Mouse (Mus musculus): Measurements from ENCODE around the gene Snx29. TPM values are rescaled to one million over a fixed set of nuclear protein-coding genes. Genes with fewer than 3 reads are reported as not detected.

The Snx29 gene
- polyA plus RNA-seq, 1 experiment from 2014 or later, result 12.1 TPM

DNA sequence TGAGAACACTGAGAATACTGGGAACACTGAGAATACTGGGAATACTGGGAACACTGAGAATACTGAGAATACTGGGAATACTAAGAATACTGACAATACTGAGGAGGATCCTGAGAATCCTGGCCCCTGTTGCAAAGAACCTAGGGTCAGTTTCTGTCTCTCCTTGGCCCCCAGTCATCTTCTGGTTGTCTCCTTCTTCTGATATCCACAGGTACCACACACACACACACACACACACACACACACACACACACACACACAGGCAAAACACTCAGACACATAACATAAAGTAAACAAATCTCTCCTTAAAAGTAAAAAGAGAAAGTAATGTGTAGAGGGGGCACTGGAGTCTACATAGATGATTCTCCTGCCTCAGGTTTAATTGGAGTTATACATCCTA lies 365.1 kb downstream of the Snx29 start:
- no peaks in the 10 kb centered on the region for H3K9me3 ChIP-seq
- H3K4me1 ChIP-seq, result no peaks in the 10 kb centered on the region
- no peak for DNase-seq (ENCODE audit: low spot score)
- no peak overlapping the region for H3K4me3 ChIP-seq
- no peak overlapping the region for H3K27ac ChIP-seq (replicated peaks)
- no peaks in the 10 kb centered on the region for H3K36me3 ChIP-seq (replicated peaks)
- no peaks in the 10 kb centered on the region for H3K27me3 ChIP-seq (replicated peaks; ENCODE audit: low read depth, poor library complexity, severe bottlenecking)

DNA sequence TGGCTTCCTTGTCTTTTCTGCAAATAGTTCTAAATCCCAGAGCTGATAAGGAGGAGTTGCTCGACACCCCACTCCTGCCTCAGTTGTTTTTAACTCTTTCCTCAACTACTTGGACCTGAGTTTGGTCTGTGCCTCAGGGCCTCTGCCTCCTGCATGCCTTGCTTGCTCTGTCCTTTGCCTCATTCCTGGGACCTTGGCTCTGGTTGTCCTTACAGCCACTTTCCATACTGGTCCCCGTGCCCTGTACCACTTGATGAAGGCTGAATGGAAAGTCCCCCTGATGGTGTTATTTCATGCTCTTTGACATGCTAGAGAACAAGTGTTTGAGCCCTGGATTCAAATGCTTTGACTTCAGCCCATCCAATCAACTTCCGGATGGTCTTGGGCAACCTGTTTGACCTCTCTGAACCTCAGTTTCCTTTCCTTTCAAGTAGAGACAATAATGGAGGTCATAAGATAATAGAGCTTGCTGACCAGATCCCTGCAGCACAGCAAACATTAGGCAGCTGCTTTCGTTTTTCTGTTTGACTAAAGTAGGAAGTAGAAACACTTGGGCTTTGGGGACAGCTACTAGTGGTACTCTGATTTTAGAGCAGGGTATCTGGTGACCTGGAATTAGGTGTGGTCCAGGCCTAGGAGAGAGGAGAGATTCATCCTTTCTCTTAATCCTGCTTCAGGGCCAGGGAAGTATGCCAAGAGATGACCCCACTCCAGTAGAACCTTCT lies 365.7 kb downstream of the Snx29 start:
- no peaks in the 10 kb centered on the region for H3K36me3 ChIP-seq (replicated peaks)
- no peak overlapping the region for H3K27ac ChIP-seq (replicated peaks)
- no peak overlapping the region for H3K4me3 ChIP-seq
- DNase-seq (ENCODE audit: low spot score), result no peak
- H3K27me3 ChIP-seq (replicated peaks; ENCODE audit: low read depth, poor library complexity, severe bottlenecking), result no peaks in the 10 kb centered on the region
- H3K9me3 ChIP-seq, result no peaks in the 10 kb centered on the region
- 67% methylated on average over 4 of the region's 4 CpGs for WGBS
- H3K4me1 ChIP-seq, result no peaks in the 10 kb centered on the region

DNA sequence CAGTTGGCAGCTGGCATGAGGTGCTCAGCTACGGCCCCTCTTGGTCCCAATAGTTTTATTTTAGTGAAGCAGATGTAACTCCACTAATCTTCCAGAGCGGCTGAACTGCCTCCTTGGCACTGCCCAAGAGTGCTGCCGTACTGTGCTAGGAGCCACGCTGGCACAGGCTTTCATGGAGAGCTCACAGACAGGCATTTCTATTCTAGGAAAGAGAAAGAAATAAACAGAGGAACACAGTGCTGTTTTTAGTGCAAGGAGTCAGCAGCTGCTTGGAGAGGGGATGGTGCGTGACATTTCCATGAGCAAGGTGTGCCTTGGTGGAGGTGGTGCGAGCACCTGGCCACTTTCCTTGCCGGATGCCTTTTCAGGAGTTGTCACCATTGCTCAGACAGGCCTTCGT lies 367.4 kb downstream of the Snx29 start:
- H3K27ac ChIP-seq (replicated peaks), result no peak overlapping the region
- 90% methylated on average over 8 of the region's 8 CpGs for WGBS
- DNase-seq (ENCODE audit: low spot score), result no peak
- H3K4me1 ChIP-seq, result no peaks in the 10 kb centered on the region
- no peak overlapping the region for H3K4me3 ChIP-seq
- no peaks in the 10 kb centered on the region for H3K9me3 ChIP-seq
- H3K27me3 ChIP-seq (replicated peaks; ENCODE audit: low read depth, poor library complexity, severe bottlenecking), result no peaks in the 10 kb centered on the region
- H3K36me3 ChIP-seq (replicated peaks), result no peaks in the 10 kb centered on the region

DNA sequence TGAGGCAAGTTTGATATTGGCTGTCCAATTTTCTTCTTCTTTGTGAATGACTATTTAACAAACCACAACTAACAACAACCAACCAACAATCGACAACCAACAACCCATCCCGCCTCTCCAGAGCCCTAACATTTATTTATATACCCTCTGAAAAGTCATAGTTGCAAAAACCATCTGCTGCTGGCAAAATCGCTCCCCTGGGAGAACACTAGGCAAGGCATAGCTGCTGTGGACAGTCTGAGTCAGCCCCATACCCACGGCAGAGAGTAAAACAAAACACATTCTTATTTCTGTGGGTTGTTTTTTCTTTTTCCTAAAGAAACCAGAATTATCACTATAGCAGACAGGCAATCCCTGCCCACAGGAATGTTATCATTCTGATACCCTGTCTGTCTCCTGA lies 368.0 kb downstream of the Snx29 start:
- WGBS, result 75% methylated on average over 4 of the region's 4 CpGs
- H3K4me3 ChIP-seq, result no peak overlapping the region
- H3K4me1 ChIP-seq, result no peaks in the 10 kb centered on the region
- no peaks in the 10 kb centered on the region for H3K36me3 ChIP-seq (replicated peaks)
- no peak overlapping the region for H3K27ac ChIP-seq (replicated peaks)
- DNase-seq (ENCODE audit: low spot score), result no peak
- no peaks in the 10 kb centered on the region for H3K9me3 ChIP-seq
- no peaks in the 10 kb centered on the region for H3K27me3 ChIP-seq (replicated peaks; ENCODE audit: low read depth, poor library complexity, severe bottlenecking)

DNA sequence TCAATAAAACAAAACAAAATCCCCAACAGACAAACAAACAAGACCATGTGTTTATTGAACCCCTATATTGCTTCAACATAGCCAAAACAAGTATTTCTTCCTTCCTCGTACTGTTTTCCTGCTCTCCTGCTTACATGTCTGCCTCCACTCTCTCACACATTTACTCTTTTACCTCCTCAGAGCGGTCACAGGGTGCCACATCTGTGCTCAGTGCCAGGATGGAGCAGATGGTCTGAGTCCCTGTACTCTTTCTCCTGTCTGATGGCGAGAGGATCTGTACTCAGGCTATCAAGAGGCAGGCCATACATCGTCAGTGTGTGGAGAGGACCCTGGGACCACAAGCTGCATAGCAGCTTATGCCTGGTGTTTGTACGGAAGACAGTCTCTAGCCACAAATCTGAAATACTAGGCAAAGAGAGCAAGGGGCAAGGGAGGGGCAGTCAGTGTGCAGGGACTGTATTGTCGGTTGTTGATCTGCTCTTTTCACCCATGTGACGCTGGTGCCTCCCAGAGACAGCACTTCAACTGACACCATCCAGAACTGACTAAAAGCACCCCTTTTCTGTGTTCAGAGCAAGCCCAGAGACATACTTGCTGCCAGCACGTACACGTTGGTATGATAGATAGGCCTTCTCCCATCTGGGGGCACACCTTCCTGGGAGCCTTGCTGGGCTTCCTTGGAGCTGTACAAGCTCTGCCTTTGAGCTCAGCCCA lies 368.9 kb downstream of the Snx29 start:
- no peak overlapping the region for H3K4me3 ChIP-seq
- H3K27ac ChIP-seq (replicated peaks), result no peak overlapping the region
- no peaks in the 10 kb centered on the region for H3K36me3 ChIP-seq (replicated peaks)
- no peaks in the 10 kb centered on the region for H3K9me3 ChIP-seq
- no peaks in the 10 kb centered on the region for H3K27me3 ChIP-seq (replicated peaks; ENCODE audit: low read depth, poor library complexity, severe bottlenecking)
- no peaks in the 10 kb centered on the region for H3K4me1 ChIP-seq
- WGBS, result 79% methylated on average over 9 of the region's 9 CpGs
- no peak for DNase-seq (ENCODE audit: low spot score)

DNA sequence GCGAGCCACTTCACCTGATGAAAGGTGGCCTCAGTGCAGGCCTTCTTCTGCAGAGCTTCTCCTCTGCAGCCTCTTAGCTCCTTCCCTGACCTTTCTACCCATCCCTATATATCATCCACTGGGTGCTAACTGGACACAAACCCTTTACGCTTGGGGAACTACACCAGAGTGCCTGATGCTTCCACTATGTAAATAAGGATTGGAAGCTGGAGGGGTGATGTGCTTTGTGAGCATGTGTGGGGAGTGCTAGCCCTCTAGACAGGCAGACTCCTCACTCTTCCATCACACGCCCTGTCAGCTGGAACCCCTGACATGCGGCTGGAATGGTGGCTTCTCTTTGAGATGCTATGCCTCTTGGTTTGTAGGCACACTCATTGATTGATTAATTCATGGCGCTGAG lies 370.0 kb downstream of the Snx29 start:
- 81% methylated on average over 5 of the region's 5 CpGs for WGBS
- no peak for DNase-seq (ENCODE audit: low spot score)
- Histone ChIP-seq H3K36me3 (replicated peaks) (no peaks in the 10 kb centered on the region), H3K4me3 (no peak overlapping the region), H3K27me3 (replicated peaks; ENCODE audit: low read depth, poor library complexity, severe bottlenecking) (no peaks in the 10 kb centered on the region), H3K27ac (replicated peaks) (no peak overlapping the region), H3K9me3 (no peaks in the 10 kb centered on the region), H3K4me1 (no peaks in the 10 kb centered on the region)

DNA sequence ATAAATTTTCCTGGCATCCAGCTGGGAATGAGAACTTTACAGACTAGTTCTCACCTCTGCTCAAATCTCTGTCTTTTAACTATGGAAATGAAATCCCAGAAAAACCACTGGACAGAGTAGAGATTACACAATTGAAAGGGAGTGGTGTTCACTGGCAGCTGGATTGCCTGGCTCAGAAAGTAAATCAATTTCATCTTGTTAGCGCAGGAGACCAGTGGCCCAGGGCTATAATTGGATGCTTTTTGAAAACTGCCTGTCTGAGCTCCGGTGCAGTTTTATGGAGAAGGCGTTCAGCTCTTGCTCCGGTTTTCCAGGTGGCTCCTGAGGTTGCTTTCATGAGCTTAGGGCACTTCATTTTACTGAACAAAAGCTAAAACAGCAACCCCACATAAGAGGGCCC lies 371.7 kb downstream of the Snx29 start:
- no peaks in the 10 kb centered on the region for H3K27me3 ChIP-seq (replicated peaks; ENCODE audit: low read depth, poor library complexity, severe bottlenecking)
- H3K9me3 ChIP-seq, result no peaks in the 10 kb centered on the region
- H3K4me3 ChIP-seq, result no peak overlapping the region
- no peak overlapping the region for H3K27ac ChIP-seq (replicated peaks)
- WGBS, result 67% methylated on average over 4 of the region's 4 CpGs
- no peak for DNase-seq (ENCODE audit: low spot score)
- H3K36me3 ChIP-seq (replicated peaks), result no peaks in the 10 kb centered on the region
- H3K4me1 ChIP-seq, result no peaks in the 10 kb centered on the region

DNA sequence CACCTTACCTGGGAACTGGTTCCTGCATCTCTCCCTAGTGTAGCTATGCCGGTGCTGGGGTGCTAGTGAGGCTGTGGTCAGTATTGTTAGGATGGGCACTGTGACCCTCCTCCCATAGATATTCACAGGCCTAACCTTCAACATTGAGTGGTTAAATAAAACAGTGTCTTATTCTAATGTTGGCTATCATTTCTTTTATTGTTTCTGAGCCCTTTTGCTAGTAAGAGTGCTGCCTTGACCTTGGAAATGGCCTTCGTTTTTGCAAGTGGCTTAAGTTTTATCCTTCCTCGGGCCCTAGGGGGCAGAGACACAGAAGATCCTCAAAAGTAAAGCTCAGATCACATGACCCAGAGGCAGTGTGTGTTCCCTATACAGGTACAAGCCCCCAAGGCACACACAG lies 374.1 kb downstream of the Snx29 start:
- Histone ChIP-seq H3K4me3 (no peak overlapping the region), H3K27me3 (replicated peaks; ENCODE audit: low read depth, poor library complexity, severe bottlenecking) (no peaks in the 10 kb centered on the region), H3K27ac (replicated peaks) (no peak overlapping the region), H3K36me3 (replicated peaks) (no peaks in the 10 kb centered on the region), H3K4me1 (no peaks in the 10 kb centered on the region), H3K9me3 (no peaks in the 10 kb centered on the region)
- DNase-seq (ENCODE audit: low spot score), result no peak
- WGBS, result 82% methylated on average over 3 of the region's 3 CpGs

DNA sequence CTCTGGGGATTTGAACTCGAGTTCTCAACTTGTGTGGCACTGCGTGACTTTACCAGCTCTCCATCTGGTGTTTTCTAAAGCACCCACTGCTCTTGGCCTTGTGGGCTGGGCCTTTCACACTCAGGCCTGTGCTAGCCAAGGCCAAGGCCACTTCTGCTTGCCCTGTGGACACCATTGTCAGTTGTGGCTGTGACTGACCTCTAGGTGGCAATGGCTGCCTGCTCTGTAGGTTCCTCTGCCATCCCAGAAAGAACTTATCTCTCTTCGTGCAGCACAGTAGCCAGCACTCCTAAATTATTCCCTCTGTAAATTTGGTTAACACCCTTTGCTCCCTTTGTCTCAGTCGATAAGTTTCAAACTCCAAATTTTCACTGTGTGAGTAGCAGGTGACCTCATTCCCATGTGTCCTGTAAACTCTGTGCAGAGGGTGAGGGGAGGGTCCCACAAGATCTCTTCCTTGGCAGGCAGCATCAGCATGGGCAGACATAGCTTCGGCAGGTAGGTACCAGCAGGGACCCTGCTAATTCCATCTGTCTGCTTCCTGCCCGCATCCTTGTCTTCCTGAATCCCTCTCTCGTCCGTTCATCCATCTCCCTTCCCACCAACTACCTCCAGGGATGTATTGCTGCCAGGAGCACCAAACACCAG lies 375.1 kb downstream of the Snx29 start:
- DNase-seq (ENCODE audit: low spot score), result peak; percentile 42
- H3K36me3 ChIP-seq (replicated peaks), result no peaks in the 10 kb centered on the region
- WGBS, result 76% methylated on average over 8 of the region's 8 CpGs
- H3K27ac ChIP-seq (replicated peaks), result no peak overlapping the region
- H3K4me3 ChIP-seq, result no peak overlapping the region
- H3K4me1 ChIP-seq, result no peaks in the 10 kb centered on the region
- H3K27me3 ChIP-seq (replicated peaks; ENCODE audit: low read depth, poor library complexity, severe bottlenecking), result no peaks in the 10 kb centered on the region
- no peaks in the 10 kb centered on the region for H3K9me3 ChIP-seq

DNA sequence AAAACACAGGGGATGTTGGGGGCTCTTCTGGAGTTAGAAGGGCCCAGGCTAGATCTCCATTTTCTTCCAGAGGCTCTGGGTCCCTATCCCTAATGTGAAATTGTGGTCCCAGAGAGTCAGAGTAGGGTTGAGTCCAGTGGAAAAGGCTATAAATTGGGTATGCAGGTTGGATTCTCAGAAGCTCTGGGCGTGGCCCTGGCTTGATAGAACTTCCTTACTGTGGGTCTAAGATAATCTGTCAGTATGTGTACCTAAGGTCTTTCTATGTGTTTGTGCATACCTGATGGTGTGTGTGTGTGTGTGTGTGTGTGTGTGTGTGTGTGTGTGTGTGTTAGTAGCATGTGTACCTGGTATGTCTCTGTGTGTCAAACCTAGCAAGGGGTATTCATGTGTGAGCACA lies 378.9 kb downstream of the Snx29 start:
- Histone ChIP-seq H3K4me3 (no peak overlapping the region), H3K9me3 (no peaks in the 10 kb centered on the region), H3K4me1 (no peaks in the 10 kb centered on the region), H3K27ac (replicated peaks) (no peak overlapping the region), H3K36me3 (replicated peaks) (no peaks in the 10 kb centered on the region), H3K27me3 (replicated peaks; ENCODE audit: low read depth, poor library complexity, severe bottlenecking) (no peaks in the 10 kb centered on the region)
- no peak for DNase-seq (ENCODE audit: low spot score)
- 83% methylated on average over 1 of the region's 1 CpGs for WGBS

DNA sequence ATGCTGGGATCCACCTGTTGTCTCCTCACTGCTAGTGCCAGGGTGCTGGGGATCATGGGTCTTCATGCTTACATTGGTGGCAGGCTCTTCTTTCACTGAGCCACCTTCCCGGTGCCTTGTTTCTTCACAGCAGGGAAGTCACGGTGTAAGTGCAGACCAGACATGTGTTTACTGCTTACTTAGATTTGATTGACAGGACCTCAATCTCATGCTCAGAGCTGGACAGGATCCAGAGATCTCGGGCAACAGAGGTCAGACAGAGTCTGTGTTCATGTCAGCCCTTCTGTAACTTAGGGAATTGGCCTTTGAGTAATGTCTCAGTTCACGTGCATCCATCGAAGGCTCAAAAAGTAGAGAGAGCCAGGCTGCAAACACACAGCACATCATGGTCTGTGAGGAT lies 381.4 kb downstream of the Snx29 start:
- DNase-seq (ENCODE audit: low spot score), result no peak
- Histone ChIP-seq H3K36me3 (replicated peaks) (no peaks in the 10 kb centered on the region), H3K4me1 (no peaks in the 10 kb centered on the region), H3K9me3 (no peaks in the 10 kb centered on the region), H3K27ac (replicated peaks) (no peak overlapping the region), H3K4me3 (no peak overlapping the region), H3K27me3 (replicated peaks; ENCODE audit: low read depth, poor library complexity, severe bottlenecking) (no peaks in the 10 kb centered on the region)
- 73% methylated on average over 5 of the region's 5 CpGs for WGBS

DNA sequence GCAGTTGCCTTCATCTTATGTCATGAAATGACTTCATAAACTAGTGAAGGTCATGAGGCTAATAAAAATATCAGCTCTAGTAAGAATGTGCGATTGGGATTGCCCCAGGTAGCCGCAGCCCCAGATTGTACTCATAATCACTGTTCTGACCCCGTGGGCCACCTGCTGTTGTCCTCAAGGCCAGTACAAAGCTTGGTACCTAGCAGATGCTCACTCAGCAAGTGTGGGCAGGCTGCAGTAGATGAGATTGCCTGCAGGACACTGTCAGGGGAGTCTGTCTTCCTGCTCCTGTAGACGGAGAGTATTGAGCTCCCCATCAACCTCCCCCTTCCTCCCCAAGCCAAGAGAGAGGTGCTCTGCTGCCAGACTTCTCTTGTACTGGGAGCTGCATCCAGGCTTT lies 382.7 kb downstream of the Snx29 start:
- WGBS, result 84% methylated on average over 4 of the region's 4 CpGs
- Histone ChIP-seq H3K36me3 (replicated peaks) (no peaks in the 10 kb centered on the region), H3K27me3 (replicated peaks; ENCODE audit: low read depth, poor library complexity, severe bottlenecking) (no peaks in the 10 kb centered on the region), H3K27ac (replicated peaks) (no peak overlapping the region), H3K4me1 (no peaks in the 10 kb centered on the region), H3K9me3 (no peaks in the 10 kb centered on the region), H3K4me3 (no peak overlapping the region)
- DNase-seq (ENCODE audit: low spot score), result no peak

DNA sequence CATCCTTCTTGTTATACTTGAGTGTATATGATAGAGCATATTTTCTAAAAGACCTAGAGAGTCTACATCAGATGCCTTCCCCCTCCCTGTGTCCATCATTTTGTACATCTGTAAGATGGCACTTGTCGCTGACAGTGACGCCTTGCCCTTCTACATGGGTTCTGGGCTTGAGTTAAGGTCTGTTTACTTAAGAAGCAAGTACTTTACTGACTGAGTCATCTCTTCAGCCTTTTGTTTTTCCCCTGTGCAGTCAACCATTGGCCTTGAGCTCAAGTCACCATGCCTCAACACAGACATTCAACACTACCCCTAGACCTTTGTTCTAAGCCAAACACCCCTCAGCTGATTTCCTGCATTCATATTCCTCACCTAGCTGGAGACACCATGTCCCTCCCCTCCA lies 385.4 kb downstream of the Snx29 start:
- no peak for DNase-seq (ENCODE audit: low spot score)
- Histone ChIP-seq H3K27me3 (replicated peaks; ENCODE audit: low read depth, poor library complexity, severe bottlenecking) (no peaks in the 10 kb centered on the region), H3K36me3 (replicated peaks) (no peaks in the 10 kb centered on the region), H3K27ac (replicated peaks) (no peak overlapping the region), H3K9me3 (no peaks in the 10 kb centered on the region), H3K4me1 (no peaks in the 10 kb centered on the region), H3K4me3 (no peak overlapping the region)
- WGBS, result 91% methylated on average over 2 of the region's 2 CpGs

Data from embryonic facial prominence, embryonic 10.5 days (tissue).